Mouse (Mus musculus): Measurements from ENCODE around the gene Fig4. TPM values are rescaled to one million over a fixed set of nuclear protein-coding genes. Genes with fewer than 3 reads are reported as not detected.

Gene Fig4
- polyA plus RNA-seq, 1 experiment, result 19.3 TPM

DNA sequence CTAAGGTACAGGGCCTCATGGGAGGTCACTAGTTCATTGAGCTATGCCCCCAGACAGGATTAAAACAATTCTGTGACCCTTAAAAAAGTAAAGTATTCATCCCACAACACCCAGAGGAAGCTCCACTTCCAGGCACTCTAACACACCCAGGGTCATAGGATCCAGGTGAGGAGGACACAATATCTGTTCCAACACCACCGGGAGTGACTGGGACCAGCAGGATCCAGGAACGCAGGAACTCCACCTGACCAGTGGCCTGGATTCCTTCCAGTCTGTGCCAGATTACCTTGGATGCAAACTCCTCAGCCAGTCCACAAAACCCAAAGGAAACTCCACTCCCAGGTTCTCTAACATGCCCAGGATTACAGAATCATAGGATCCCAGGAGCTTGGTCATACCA lies 145.8 kb downstream of the Fig4 start:
- TF ChIP-seq CTCF (IDR thresholded peaks at IDR 0.05; ENCODE audit: extremely low read depth, insufficient read depth, low read length) (no peak), POLR2A (IDR thresholded peaks at IDR 0.05; ENCODE audit: extremely low read depth, insufficient read depth, low read length) (no peak)
- Histone ChIP-seq H3K4me1 (ENCODE audit: control insufficient read depth, insufficient read depth, low read length) (no peaks in the 10 kb centered on the region), H3K4me3 (ENCODE audit: insufficient read depth, low read length) (no peak overlapping the region), H3K27ac (ENCODE audit: insufficient read depth, low read length) (no peak overlapping the region)

DNA sequence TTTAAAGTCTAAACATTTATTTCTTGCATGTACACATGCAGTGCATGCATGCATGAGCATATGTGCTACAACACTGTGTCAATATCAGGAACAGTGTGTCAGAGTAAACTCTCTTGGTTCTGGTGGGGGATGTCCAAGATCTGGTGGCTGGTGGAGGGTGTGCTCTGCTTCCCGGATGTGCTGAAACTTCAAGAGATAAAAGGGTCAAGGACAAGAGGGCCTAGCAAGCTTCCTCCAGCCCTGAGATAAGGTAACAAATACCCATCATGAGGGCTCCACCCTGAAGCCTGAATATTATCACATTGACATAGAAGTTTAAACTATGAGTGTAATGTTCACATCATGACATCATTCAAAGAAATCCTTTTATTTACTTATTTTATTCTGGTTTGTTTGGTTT lies 146.4 kb downstream of the Fig4 start:
- H3K4me3 ChIP-seq (ENCODE audit: insufficient read depth, low read length), result no peak overlapping the region
- H3K27ac ChIP-seq (ENCODE audit: insufficient read depth, low read length), result no peak overlapping the region
- H3K4me1 ChIP-seq (ENCODE audit: control insufficient read depth, insufficient read depth, low read length), result no peaks in the 10 kb centered on the region
- TF ChIP-seq CTCF (IDR thresholded peaks at IDR 0.05; ENCODE audit: extremely low read depth, insufficient read depth, low read length) (no peak), POLR2A (IDR thresholded peaks at IDR 0.05; ENCODE audit: extremely low read depth, insufficient read depth, low read length) (no peak)

DNA sequence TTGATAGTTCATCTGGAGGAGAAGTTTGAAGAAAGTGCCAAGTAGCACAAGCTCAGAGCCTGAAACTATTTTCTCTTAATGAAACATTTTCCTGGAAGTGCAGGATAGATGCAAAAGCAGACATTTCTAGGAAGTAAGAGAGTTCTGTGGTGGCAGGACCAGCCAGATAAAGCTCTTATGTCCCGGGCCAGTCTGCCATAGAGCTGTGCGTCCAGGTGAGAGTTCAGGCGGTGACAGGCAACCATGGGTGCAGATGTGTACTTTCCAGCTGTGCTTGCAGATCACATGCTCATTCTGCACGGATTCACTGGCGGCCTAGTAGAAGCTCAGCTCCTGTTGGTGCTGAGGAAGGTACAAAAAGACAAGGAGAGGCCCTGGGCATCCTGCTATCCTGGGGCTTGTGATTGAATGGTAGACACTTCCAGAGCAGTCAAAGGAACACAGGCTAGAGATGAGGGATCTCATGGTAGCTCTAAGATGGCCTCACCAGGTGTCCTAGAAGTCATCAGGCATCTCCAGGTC lies 149.8 kb downstream of the Fig4 start:
- Histone ChIP-seq H3K4me3 (ENCODE audit: insufficient read depth, low read length) (no peak overlapping the region), H3K27ac (ENCODE audit: insufficient read depth, low read length) (no peak overlapping the region), H3K4me1 (ENCODE audit: control insufficient read depth, insufficient read depth, low read length) (no peaks in the 10 kb centered on the region)
- TF ChIP-seq CTCF (IDR thresholded peaks at IDR 0.05; ENCODE audit: extremely low read depth, insufficient read depth, low read length) (no peak), POLR2A (IDR thresholded peaks at IDR 0.05; ENCODE audit: extremely low read depth, insufficient read depth, low read length) (no peak)

DNA sequence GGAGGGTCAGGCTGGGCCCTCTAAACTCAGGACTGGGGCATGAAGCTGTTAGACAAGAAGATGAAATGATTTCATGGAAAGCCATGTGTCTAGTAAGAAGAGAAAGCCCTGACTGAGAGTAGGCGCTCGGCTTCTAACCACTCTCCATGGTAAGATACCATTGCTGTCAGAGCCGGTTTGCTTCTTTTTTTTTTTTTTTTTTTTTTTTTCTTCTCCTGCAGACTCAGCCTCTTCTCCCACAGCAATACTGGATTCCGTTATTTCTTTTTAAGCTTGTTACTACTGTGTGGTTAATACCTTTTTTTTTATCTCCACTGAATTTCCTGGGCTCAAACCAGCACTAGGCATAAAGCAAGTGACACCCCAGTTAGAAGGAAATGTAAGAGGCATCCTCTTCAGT lies 151.2 kb downstream of the Fig4 start:
- H3K27ac ChIP-seq (ENCODE audit: insufficient read depth, low read length), result no peak overlapping the region
- no peak overlapping the region for H3K4me3 ChIP-seq (ENCODE audit: insufficient read depth, low read length)
- no peaks in the 10 kb centered on the region for H3K4me1 ChIP-seq (ENCODE audit: control insufficient read depth, insufficient read depth, low read length)
- TF ChIP-seq CTCF (IDR thresholded peaks at IDR 0.05; ENCODE audit: extremely low read depth, insufficient read depth, low read length) (no peak), POLR2A (IDR thresholded peaks at IDR 0.05; ENCODE audit: extremely low read depth, insufficient read depth, low read length) (no peak)

DNA sequence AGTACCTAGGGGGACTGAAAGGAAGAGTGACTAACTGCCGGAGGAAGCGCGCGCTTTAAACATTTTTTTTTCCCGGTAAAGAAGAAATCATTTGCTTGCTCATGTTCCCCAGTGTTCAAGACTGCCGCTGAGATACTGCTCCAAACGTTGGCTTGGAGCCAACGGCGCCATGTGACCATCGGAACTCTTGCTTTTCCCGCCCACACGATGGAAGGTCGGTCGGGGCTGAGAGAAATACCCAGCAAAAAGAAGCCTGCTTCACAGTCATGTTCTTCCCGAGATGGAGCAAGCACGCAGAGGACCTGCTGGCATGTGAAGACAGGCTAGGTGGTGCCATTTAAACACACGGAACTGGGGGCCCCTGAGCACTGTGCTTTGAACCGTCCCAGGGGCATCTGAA lies 151.6 kb downstream of the Fig4 start:
- Histone ChIP-seq H3K4me1 (ENCODE audit: control insufficient read depth, insufficient read depth, low read length) (no peaks in the 10 kb centered on the region), H3K4me3 (ENCODE audit: insufficient read depth, low read length) (no peak overlapping the region), H3K27ac (ENCODE audit: insufficient read depth, low read length) (no peak overlapping the region)
- TF ChIP-seq CTCF (IDR thresholded peaks at IDR 0.05; ENCODE audit: extremely low read depth, insufficient read depth, low read length) (no peak), POLR2A (IDR thresholded peaks at IDR 0.05; ENCODE audit: extremely low read depth, insufficient read depth, low read length) (no peak)

DNA sequence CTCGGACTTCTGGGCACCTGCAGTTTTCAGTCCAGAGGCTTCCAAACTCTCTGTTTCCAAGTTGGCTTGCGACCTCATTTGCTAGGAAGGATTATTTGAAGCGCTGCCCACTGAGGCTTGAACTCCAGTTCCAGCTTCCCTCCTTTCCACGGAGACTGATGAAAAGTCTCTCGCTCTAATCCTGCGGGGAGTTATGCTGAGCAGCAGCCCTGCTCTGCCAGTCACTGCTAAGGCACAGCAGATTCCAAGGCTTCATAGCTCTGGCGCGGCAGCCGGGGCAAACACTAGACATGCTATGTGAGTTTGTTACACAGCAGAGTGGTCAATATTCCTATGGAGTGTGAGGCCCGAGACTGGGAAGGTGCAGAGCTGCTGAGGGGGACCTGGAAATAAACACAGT lies 152.0 kb downstream of the Fig4 start:
- TF ChIP-seq POLR2A (IDR thresholded peaks at IDR 0.05; ENCODE audit: extremely low read depth, insufficient read depth, low read length) (no peak), CTCF (IDR thresholded peaks at IDR 0.05; ENCODE audit: extremely low read depth, insufficient read depth, low read length) (no peak)
- Histone ChIP-seq H3K4me1 (ENCODE audit: control insufficient read depth, insufficient read depth, low read length) (no peaks in the 10 kb centered on the region), H3K4me3 (ENCODE audit: insufficient read depth, low read length) (no peak overlapping the region), H3K27ac (ENCODE audit: insufficient read depth, low read length) (no peak overlapping the region)

DNA sequence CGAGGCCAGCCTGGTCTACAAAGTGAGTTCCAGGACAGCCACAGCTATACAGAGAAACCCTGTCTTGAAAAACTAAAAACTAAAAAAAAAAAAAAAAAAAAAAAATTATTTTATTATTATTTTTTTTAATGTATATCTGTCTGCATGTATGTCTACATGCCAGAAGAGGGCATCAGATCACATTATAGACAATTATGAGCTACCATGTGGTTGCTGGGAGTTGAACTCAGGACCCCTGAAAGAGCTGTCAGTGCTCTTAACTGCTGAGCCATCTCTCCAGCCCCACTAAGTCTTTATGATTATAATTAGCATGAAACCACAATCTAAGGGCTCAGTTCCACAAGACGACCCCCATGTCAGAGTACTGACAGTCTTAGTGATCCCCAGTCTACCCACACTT lies 152.6 kb downstream of the Fig4 start:
- TF ChIP-seq POLR2A (IDR thresholded peaks at IDR 0.05; ENCODE audit: extremely low read depth, insufficient read depth, low read length), result no peak
- TF ChIP-seq CTCF (IDR thresholded peaks at IDR 0.05; ENCODE audit: extremely low read depth, insufficient read depth, low read length), result no peak
- no peaks in the 10 kb centered on the region for H3K4me1 ChIP-seq (ENCODE audit: control insufficient read depth, insufficient read depth, low read length)
- H3K4me3 ChIP-seq (ENCODE audit: insufficient read depth, low read length), result no peak overlapping the region
- no peak overlapping the region for H3K27ac ChIP-seq (ENCODE audit: insufficient read depth, low read length)

DNA sequence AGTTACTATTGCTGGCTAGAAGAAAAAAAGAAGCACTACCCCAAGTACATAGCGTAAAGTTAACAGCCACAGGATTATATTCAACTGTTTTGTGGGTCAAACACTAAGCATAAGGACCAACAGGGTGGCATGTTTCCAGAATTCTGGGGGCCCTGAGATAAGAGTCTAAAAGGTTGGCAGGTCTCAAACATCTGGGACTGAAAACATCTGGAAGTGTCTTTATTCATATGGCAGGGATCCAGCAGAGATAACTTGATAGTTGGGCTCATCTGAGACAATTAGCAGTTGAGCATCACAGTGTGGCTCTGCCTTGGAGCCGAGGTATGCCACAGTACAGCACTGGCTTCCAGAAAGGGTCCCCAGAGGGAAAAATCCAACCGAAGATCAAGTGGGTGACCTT lies 153.8 kb downstream of the Fig4 start:
- Histone ChIP-seq H3K4me1 (ENCODE audit: control insufficient read depth, insufficient read depth, low read length) (no peaks in the 10 kb centered on the region), H3K27ac (ENCODE audit: insufficient read depth, low read length) (no peak overlapping the region), H3K4me3 (ENCODE audit: insufficient read depth, low read length) (no peak overlapping the region)
- no peak for TF ChIP-seq POLR2A (IDR thresholded peaks at IDR 0.05; ENCODE audit: extremely low read depth, insufficient read depth, low read length)
- no peak for TF ChIP-seq CTCF (IDR thresholded peaks at IDR 0.05; ENCODE audit: extremely low read depth, insufficient read depth, low read length)

DNA sequence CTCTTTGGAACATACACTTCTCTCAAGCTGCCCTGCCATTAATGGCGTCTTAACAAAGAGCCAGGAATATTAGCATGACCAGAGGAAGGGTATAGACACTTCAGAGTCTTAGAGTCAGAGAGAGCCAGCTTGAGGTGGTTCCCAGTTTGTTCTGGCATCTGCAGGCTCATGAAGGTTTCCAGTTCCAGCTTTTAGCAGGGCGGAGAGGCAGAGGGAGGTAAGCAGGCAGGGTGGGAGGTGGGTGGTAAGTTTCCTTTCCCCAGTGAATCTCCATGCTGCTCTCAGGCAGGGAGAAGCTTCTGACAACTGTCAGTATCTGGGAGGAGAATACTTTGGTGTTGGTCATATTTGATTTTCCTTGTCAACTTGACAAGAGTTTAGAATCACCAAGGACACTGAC lies 156.9 kb downstream of the Fig4 start:
- TF ChIP-seq CTCF (IDR thresholded peaks at IDR 0.05; ENCODE audit: extremely low read depth, insufficient read depth, low read length), result no peak
- TF ChIP-seq POLR2A (IDR thresholded peaks at IDR 0.05; ENCODE audit: extremely low read depth, insufficient read depth, low read length), result no peak

More for the DNA sequence above, 156.9 kb downstream of the Fig4 start:
- Histone ChIP-seq H3K4me1 (ENCODE audit: control insufficient read depth, insufficient read depth, low read length) (no peaks in the 10 kb centered on the region), H3K27ac (ENCODE audit: insufficient read depth, low read length) (no peak overlapping the region), H3K4me3 (ENCODE audit: insufficient read depth, low read length) (no peak overlapping the region)

Other genes with a start within 250 kb of the Fig4 start
- 3.5 and 13.6 TPM in 2 replicates for gene Gpr6, start 231.0 kb downstream of the Fig4 start, polyA plus RNA-seq (2012; rRNA removed)
- 0.04 and 0.06 TPM in 2 replicates for gene Ak9, start 720 bp upstream of the Fig4 start, polyA plus RNA-seq (2012; rRNA removed)
- gene Zbtb24, start 147.1 kb upstream of the Fig4 start, polyA plus RNA-seq (2012; rRNA removed), result 14.2 and 17.6 TPM in 2 replicates
- 15.3 and 18.4 TPM in 2 replicates for gene Mical1, start 173.1 kb upstream of the Fig4 start, polyA plus RNA-seq (2012; rRNA removed)
- gene Smpd2, start 187.1 kb upstream of the Fig4 start, polyA plus RNA-seq (2012; rRNA removed), result 33.8 and 36.5 TPM in 2 replicates
- gene Ppil6, start 187.2 kb upstream of the Fig4 start, polyA plus RNA-seq (2012; rRNA removed), result 5.2 and 7.0 TPM in 2 replicates
- 51.3 and 59.3 TPM in 2 replicates for gene Cd164, start 216.2 kb upstream of the Fig4 start, polyA plus RNA-seq (2012; rRNA removed)

Measured in cortical plate, adult 2 months (tissue).